Mouse (Mus musculus): ENCODE measurements around the gene Snapc3. TPM values are rescaled to one million over a fixed set of nuclear protein-coding genes. Genes with fewer than 3 reads are reported as not detected.

The Snapc3 gene
- total RNA-seq, 2 experiments from 2014 or later: 22.7 to 35.3 TPM

DNA sequence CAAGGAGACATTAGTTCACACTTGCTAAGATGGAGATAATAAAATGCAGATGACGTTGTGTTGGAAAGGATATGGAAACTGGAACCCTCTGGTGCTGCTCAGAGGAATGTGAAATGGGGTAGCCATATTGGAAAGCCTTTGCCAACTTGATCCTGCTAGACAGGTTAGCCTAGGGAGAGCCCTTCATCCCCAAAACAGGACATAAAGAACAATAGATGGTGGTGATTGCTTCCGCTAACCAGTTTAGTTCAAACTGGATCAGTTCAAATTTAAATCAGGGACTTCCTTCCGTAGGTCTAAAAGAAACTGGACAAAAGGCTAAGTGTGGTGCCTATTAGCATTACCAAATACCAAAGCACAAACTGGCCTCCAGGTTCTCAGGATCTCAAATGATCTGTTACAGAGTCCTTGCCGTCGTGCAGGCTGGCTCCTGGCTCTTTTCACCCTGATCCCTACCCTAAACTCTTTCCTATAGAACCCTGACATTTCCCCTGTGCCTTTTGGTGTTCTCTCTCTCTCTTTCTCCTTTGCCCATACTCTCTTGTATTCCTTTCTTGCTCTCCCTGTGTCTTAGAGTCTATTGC, 3.2 kb upstream of the Snapc3 start:
- ATAC-seq (ENCODE audit: poor library complexity, severe bottlenecking): no peak

DNA sequence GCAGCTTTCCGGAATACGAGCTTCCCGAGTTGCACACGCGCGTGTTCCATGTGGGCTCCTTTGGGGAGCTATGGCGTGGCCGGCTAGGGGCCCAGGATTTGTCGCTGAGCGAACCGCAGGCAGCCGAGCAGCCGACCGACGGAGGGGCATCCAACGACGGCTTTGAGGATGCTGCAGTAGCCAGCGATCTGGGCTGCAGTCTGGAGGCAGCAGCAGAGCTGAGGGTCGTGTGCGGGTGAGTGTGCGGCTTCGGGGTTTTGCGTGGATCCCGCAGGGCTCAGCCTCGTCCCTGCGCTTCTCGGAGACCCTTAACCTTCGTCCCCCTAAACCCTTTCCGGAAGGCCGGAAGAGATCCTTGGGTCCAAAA, 279 bp downstream of the Snapc3 start:
- ATAC-seq (ENCODE audit: poor library complexity, severe bottlenecking): peak; percentile 51

DNA sequence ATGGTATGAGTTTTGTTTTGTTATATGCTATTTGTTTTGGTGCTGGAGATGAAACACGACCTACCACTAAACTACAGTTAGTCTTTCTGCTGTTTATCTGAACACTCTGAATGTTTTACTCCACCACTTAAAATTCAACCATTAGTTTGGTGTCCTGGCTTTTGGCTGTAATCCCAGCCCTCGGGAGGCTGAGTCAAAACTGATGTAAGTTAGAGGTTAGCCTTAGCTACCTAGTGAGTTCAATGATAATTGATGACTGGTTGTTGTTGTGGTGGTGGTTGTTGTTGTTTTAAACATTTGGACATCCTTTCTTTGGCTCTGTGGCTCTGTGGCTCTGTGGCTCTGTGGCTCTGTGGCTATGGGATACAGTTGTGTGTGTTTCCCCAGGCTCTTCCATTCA, 1.3 kb downstream of the Snapc3 start:
- no peak for ATAC-seq (ENCODE audit: poor library complexity, severe bottlenecking)

DNA sequence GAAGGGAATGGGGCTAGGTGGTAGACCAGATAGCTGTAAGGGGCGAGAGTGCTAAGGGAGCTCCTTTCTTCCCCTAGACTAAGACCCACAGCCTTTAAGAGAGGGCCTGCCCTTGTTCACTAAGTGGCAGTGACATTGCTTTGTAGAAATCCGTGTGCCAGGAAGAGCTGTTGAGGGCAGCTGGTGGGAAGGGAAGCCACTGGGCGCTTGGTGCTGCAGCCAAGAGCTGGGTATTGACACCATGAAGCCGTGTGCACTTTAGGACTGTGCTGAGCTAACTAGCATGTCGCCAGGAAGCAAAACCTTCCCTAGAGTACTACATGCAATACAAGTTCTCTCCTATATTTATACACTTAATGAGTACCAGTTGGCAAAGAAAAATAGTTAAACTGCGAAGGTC, 6.1 kb downstream of the Snapc3 start:
- ATAC-seq (ENCODE audit: poor library complexity, severe bottlenecking): no peak

DNA sequence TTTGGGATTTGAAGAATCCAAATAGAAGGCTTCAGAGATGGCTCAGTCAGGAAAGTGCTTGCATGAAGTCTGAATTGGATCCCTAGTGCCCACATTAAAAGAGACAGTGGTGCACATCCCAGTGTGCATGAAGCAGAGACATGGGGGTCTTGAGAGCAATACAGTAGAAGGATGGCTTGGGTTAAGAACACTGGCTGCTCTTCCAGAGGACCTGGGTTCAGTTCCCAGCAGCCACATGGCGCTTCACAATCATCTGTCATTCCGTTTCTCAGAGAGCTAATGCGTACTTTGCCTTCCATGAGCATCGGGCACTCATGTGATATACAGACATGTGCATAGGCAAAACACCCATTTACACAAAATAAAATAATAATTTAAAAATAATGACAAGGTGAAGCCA, 7.6 kb downstream of the Snapc3 start:
- ATAC-seq (ENCODE audit: poor library complexity, severe bottlenecking): no peak

DNA sequence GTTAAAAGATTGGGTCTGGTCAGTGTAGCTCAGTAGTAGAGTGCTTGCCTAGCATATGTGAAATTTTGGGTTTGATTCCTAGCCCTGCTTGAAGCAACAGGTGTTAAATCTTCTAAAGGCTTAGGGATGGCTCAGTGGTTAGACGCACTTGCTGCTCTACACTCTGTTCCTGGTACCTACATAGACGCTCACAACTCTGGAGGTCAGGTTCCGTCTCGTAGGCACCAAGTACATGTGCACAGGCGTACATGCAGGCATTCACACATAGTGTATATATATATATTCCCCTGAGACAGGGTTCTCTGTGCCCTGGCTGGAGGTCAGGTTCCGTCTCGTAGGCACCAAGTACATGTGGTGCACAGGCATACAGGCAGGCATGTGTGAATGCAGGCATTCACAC, 9.6 kb downstream of the Snapc3 start:
- no peak for ATAC-seq (ENCODE audit: poor library complexity, severe bottlenecking)

DNA sequence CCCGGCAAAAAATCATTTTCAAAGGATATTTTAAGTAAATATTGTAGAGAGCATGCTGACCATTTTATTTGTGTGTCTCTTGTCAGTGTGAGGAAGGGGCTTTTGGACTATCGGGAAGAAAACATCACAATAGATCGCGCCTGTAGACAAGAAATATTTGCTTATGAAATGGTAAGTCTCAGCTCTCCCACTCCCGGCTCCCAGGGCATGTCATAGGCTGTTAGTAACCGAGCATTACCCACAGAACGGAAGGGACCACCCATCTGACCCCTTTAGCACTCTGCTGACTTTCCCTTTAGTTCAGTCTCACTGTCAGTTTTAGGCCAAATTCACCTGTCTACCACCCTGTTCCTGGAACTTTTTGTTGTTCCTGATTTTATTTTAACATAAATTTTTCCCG, 10.2 kb downstream of the Snapc3 start:
- no peak for ATAC-seq (ENCODE audit: poor library complexity, severe bottlenecking)

DNA sequence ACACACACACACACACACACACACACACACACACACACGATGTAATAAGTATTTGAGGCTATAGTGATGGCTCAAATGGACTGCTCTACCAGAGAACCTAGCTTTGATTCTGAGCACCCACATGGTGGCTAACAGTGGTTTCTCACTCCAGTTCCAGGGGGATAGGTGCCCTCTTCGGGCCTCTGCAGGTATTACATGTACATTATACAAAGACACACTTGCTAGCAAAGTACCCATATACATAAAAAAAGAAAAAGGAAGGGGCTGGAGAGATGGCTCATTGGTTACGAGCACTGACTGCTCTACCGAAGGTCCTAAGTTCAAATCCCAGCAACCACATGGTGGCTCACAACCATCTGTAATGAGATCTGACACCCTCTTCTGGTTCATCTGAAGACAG, 11.3 kb downstream of the Snapc3 start:
- peak; percentile 60 for ATAC-seq (ENCODE audit: poor library complexity, severe bottlenecking)

DNA sequence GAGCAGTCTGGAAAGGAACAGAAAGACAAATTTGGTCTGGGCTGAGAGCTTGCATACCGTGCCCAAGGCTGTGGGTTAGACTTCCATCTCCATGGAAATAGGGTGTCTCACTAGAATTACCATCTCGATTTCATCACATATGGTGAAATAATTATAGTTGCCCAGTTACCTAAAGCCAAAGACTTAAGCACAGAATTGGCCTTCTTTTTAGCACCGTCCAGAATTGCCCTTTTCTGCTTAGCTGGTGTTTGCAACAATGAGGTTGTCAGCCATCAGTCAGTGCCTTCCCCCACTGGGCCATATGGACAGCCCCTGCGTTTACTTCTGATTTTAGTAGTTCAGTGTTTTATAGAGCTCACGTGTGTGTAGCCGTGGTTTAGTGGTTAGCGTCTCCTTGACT, 14.4 kb downstream of the Snapc3 start:
- ATAC-seq (ENCODE audit: poor library complexity, severe bottlenecking): no peak

DNA sequence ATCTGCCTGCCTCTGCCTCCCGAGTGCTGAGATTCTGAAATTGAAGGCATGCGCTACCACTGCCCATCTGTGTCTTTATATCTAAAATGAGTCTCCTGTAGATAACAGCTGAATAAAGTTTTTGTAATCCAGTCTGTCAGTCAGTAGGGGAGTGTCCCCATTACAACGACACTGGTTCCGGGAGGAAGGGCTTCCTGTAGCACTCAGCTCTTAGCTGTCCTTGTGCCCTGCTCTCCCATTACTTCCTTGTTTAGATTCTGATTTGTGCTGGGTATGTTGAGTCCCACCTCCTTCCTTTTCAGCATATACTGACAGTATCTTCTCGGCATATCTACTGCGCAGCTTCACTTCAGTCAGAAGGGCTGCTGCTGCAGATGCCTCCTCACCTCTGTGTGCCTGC, 15.4 kb downstream of the Snapc3 start:
- no peak for ATAC-seq (ENCODE audit: poor library complexity, severe bottlenecking)

DNA sequence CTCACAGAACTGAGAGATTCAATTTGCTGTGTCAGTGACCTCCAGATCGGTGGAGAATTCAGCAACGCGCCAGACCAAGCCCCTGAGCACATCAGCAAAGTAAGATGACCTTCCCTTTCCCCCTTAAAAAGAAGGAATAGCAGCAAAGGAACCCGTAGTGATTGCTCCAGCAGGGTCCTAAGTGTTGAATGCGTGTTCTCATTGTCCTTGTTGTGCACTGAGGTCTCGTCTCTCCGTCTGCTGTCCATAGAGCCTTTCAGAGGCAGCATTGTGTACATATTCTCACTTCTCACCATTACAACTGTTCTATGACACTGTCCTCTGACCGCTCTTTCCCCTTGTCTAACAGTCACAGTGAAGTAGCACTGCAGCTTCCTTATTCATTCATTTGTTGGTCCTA, 18.9 kb downstream of the Snapc3 start:
- ATAC-seq (ENCODE audit: poor library complexity, severe bottlenecking): no peak

DNA sequence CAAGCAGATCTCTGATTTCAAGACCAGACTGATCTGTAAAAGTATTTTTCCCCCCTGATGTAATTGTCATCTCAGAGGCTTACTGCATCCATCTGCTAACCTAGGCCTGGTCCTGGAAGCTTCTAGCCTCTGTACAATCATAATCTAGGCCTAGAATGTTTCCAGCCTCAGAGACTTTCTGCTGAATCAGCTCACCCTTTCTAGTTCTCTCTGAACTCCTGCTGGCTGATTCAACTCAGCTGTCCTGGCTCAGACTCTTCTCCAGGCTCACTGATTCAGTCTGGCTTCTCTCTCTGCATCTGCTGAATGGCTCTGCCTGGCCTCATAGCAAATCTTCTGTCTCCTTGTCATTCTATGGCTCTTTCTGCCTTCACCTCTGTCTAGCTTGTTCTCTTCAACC, 20.6 kb downstream of the Snapc3 start:
- ATAC-seq (ENCODE audit: poor library complexity, severe bottlenecking): no peak

DNA sequence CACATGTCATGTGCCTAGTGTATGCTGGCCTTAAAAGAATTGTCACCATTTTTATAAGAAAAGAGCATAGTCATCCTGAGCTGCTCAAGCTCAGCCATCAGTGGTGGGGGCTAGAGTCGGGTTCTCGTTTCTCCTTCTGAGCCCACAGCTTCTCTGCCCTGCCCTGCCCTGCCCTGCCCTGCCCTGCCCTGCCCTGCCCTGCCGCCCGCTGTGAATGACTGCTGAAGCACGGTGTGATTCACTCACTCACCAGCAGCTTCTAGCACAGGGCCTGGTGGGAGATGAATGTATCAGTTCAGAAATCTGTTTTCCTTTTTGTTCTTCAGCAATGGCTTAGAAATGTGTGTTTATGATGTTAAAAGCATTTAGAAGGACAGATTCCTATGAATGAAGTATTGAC, 21.5 kb downstream of the Snapc3 start:
- ATAC-seq (ENCODE audit: poor library complexity, severe bottlenecking): peak; percentile 88

DNA sequence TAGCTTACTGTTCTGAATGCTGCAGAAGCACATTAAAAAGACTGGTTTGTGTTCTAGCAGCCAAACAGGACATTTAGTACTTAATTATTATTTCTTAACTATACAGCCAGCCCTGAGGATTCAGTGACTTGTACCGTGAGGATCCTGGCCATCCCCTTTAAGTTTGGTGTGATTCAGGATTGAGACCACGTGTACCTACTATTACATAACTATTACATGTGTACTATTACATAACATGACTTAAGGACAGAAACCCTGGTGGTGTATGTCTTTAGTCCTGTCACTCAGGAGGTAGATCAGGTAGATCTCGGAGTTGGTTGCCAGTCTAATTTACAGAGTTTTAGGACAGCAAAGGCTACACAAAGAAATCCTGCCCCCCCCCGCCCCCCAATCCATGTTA, 23.5 kb downstream of the Snapc3 start:
- no peak for ATAC-seq (ENCODE audit: poor library complexity, severe bottlenecking)

DNA sequence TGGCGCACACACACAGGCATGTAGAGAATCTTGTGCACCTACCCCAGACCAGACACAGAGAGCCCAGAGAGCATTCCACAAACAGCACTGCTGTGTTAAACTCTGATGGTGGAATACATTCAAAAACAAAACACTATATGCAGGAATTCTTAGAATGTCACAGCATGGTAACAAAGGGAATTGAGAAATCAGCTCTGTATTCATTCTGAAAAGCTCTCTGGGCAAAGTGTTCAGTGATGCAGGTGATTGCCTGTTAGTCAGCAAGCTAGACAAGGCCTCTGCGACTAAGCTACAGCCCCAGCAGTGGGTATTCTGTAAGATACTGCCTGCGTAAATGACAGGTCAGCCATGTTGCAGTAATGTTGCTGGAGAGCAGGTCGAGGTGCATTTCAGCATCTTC, 33.3 kb downstream of the Snapc3 start:
- ATAC-seq (ENCODE audit: poor library complexity, severe bottlenecking): no peak

DNA sequence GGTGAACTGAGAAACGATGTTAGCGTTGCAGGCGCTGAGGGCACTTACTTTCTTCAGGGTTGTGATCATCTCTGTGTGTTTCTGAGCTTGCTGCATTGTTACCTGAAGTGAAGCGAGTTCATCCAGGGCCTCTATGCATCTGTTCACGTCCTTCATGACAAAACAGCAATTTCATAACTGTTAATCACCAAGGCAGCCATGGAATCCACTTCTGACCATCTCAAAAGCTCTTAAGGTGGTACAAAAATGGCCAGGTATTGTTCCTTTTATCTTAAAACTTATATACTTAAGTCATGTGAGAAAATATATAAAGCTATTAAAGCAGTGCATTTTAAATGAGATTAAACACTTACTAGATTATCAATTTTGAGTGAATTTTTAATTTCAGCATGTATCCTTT, 42.6 kb downstream of the Snapc3 start:
- no peak for ATAC-seq (ENCODE audit: poor library complexity, severe bottlenecking)

DNA sequence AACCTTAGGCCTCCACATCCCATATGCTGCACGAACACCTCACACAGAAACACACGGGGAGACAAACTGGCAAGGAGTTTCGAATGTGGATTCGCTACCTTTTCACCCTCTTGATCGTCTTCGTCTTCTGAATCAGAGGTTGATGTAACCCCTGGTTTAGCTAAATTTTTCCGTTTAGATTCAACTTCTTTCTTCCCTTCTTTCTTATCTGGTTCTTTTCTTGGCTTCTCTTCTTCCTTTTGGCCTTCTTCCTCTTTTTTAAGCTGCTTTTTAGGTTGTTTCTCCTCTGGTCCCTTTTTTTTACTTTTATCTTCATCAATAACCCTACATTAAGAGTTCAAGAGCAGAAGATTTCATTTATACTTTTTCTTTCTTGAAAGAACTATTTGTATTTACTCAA, 47.3 kb downstream of the Snapc3 start:
- ATAC-seq (ENCODE audit: poor library complexity, severe bottlenecking): no peak

DNA sequence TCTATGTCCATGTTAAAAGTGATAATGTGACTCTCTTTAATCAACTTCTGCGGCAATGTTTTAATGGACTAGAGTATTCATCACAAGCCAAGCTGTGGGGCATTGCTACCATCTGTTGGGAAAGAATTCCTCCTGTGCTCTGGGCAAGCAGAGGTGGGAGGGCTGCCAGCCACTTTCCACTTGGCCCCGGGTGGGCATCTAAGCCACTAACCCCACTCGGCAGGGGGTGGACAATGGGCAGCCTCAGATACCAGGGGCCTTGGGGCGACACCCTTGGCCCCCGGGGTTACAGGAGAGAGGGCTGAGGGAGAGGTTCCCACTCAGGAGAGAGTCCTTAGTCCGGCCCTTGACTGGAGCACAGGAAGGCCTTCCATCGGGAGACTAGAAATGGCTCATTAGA, 50.1 kb downstream of the Snapc3 start:
- no peak for ATAC-seq (ENCODE audit: poor library complexity, severe bottlenecking)

DNA sequence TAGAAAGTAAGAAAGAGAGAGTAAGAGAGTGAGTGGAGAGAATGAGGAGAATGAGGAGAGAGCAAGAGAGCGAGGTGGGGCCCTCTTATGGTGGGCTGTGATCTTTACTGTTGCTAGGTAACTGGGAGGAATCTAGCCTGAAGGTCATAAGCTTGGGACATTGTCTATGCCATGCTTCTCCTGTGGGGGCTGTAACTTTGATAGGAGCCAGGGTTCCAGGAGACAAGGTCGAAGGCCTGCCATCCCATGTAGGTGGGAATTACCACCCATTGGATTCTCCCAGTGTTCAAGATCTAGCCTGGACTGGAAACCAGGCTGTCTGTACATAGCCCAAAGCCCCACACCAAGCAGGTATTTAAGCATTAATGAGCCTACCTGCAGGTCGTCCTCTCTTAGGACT, 50.7 kb downstream of the Snapc3 start:
- no peak for ATAC-seq (ENCODE audit: poor library complexity, severe bottlenecking)

DNA sequence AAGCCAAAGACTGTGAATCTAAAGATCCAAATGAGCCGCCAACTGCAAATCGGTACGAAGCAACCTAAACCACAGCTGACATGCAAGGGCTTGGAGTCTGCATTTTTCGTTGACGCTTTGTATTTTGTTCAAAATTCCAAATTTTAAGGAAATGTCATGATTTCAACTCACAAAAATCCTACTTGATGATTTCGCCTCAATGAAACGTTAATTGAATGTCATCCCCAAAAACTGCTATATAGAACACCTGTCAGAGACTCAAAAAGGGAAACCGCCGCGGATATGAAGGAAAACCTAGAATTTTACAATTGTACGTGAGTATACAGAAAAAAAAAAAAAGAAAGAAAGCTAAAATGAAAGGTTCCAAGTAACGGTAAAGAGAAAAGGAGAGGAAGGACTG, 67.7 kb downstream of the Snapc3 start:
- no peak for ATAC-seq (ENCODE audit: poor library complexity, severe bottlenecking)

DNA sequence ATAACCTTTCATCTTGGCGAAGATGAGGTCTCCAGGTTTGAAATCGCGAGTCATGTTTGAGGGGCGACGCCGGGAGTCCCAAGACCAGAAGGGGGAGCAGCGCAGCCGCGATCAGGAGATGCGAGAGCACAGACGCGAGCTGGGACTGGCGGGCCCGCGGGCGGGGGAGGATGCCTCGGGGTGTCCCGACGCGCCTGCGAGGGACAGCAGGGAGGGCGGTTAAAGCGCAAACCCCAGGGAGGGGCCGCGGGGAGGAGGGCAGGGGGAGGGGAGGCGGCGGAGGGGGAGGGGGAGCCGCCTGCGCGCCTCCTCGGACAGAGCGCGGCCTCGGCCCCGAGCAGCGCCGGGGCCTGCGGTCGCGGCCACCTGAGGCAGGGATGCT, 68.2 kb downstream of the Snapc3 start:
- peak; percentile 78 for ATAC-seq (ENCODE audit: poor library complexity, severe bottlenecking)

DNA sequence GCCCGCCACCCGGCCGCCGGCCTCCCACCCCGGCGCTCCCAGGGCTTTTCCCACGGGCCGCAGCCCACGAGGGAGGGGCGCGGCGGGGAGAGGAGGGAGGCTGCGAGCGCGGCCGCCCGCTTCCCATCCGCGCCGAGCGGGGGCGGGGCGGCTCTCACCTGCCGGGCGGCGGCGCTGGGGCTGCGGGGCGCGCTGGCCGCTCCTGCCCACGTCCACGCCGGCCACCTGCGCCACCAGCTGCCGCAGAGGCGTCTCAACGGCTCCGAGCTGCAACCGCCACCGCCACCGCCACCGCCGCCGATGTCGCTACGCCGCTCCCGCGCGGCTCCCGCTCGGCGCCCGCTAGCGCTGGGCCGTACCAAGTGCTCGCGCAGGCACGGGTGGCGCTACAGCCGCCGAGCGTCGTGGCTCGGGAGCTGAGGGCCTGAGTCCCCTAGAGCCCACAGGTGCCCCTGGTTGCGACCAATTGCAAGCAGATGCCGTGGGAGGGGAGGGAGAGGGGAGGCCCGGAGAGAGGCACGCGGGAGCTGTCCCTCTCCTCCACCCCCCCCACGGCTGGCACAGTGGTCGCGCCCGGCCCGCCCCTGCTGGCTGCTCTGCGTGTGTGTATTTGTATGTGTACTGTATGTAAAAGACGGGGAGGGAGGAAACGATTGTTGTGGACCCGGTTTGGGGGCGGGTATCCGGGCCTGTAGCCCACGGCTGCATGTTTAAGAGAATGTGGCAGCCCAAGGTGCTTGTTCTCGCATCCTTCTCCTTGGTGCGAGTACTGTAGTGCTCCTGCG, 68.8 kb downstream of the Snapc3 start, which contains the start of gene Psip1:
Gene Psip1 (minus strand): TSS at position 343 of the 785 bp plus-strand sequence.
- ATAC-seq (ENCODE audit: poor library complexity, severe bottlenecking): peak; percentile 92

DNA sequence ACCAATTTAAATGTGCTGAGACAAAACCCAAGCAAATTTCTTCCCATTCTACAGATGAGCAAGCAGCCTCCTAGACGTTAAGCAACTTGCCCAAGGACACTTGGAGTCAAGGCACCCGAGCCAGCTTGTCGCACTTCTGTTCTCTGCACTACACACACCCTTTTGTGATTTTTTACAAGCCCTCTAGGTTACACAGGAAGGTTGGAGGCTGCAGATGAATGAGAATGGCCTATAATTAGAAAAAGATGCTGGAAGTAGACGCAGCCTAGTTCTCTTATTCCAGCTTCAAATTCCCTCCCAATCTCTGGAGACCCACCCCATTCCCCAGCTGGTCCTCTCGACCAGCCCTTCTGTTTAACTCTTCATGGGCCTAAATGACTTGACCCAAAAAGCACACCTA, 71.6 kb downstream of the Snapc3 start:
- no peak for ATAC-seq (ENCODE audit: poor library complexity, severe bottlenecking)

Data from megakaryocyte, adult 5-6 weeks (primary cell).